Mouse (Mus musculus) limb, embryonic 13.5 days (tissue): ENCODE measurements at regions not wholly inside any gene's neighbourhood (a gene's known extent, or its start where the extent isn't known, plus 50 kb on each side); places are given as distances from the start of the nearest gene placed in this dataset.

Experiments used
- ATAC-seq: fragments of 200-750 bp; cut with Nextera tagmentation; 2 replicates; pipeline ENCODE4 v1.8.0; 2017; ENCODE audit warnings: low read depth, moderate number of reproducible peaks, moderate TSS enrichment; ENCODE audit not compliant: low FRiP score
- H3K27ac ChIP-seq: fragments of 300-500 bp; sonication (generic); 2 replicates; pipeline ENCODE4 v1.5.1; 2015; ENCODE audit warnings: inconsistent platforms, mild to moderate bottlenecking, moderate library complexity
- H3K27me3 ChIP-seq: fragments of 300-500 bp; sonication (generic); 2 replicates; pipeline ENCODE4 v1.6.1; 2015; ENCODE audit warnings: mild to moderate bottlenecking, inconsistent platforms
- H3K36me3 ChIP-seq: fragments of 300-500 bp; sonication (generic); 2 replicates; pipeline ENCODE4 v1.6.1; 2015; ENCODE audit warnings: inconsistent platforms, mild to moderate bottlenecking, moderate library complexity
- H3K4me1 ChIP-seq: fragments of 300-500 bp; sonication (generic); 2 replicates; pipeline ENCODE4 v1.6.1; 2015; ENCODE audit warnings: inconsistent platforms
- H3K4me2 ChIP-seq: fragments of 300-500 bp; sonication (generic); replicated peaks from 2 replicates; pipeline ENCODE4 v1.6.1; 2015; ENCODE audit warnings: inconsistent platforms, mild to moderate bottlenecking, moderate library complexity
- H3K4me3 ChIP-seq: fragments of 300-500 bp; sonication (generic); 2 replicates; pipeline ENCODE4 v1.5.1; 2015; ENCODE audit warnings: moderate library complexity, mild to moderate bottlenecking, inconsistent platforms
- H3K9ac ChIP-seq: fragments of 300-500 bp; sonication (generic); 2 replicates; pipeline ENCODE4 v1.6.1; 2015; ENCODE audit warnings: mild to moderate bottlenecking, inconsistent platforms
- H3K9me3 ChIP-seq: fragments of 300-500 bp; sonication (generic); 2 replicates; pipeline ENCODE4 v1.6.1; 2016; ENCODE audit warnings: inconsistent platforms
- WGBS: fragments of 180-500 bp; shearing (Covaris S2); methylation state at CpG from one replicate; pipeline ENCODE4 v1.1.7; 2015; 5-methylcytosine and 5-hydroxymethylcytosine counted together

- 89% methylated on average over 4 of the region's 4 CpGs for WGBS
- no peak overlapping the region for H3K4me2 ChIP-seq
- no peak overlapping the region for H3K9ac ChIP-seq
- H3K9me3 ChIP-seq = peaks cover 3% of the 10 kb centered on the region; the same call in 1 of the 2 replicates
- H3K4me3 ChIP-seq = no peak overlapping the region
- no peaks in the 10 kb centered on the region for H3K36me3 ChIP-seq
- no peak overlapping the region for H3K27ac ChIP-seq
- ATAC-seq = no peak
- H3K27me3 ChIP-seq = no peaks in the 10 kb centered on the region
- H3K4me1 ChIP-seq = no peaks in the 10 kb centered on the region
Observed at GRCm38 (mm10) chr19:21214253-21214652, 57.8 kb upstream of the Zfand5 start.

DNA sequence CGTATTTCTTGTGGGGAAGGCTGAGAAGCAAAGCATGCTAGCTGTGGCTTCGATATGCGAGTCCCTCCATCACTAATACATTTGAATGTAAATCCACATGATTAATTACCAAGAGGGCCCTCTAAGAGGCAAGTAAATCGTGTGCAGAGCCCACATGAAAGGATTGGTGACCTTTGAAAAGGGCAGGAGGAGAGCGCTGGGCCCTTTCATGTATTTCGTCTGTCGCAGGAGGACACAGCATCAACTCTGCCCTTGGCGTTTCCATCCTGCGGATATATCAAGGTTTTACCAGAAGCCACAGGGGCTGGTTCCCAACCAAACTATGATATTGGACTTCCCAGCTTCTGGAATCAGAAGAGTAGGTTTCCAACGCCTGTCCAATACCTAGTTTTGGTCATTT lies 78.6 kb upstream of the Zfand5 start:
- H3K27ac ChIP-seq = no peak overlapping the region
- no peaks in the 10 kb centered on the region for H3K9me3 ChIP-seq
- no peaks in the 10 kb centered on the region for H3K4me1 ChIP-seq
- no peak overlapping the region for H3K4me2 ChIP-seq
- no peaks in the 10 kb centered on the region for H3K36me3 ChIP-seq
- H3K4me3 ChIP-seq = no peak overlapping the region
- H3K9ac ChIP-seq = no peak overlapping the region
- no peaks in the 10 kb centered on the region for H3K27me3 ChIP-seq
- no peak for ATAC-seq
- 54% methylated on average over 10 of the region's 10 CpGs for WGBS

DNA sequence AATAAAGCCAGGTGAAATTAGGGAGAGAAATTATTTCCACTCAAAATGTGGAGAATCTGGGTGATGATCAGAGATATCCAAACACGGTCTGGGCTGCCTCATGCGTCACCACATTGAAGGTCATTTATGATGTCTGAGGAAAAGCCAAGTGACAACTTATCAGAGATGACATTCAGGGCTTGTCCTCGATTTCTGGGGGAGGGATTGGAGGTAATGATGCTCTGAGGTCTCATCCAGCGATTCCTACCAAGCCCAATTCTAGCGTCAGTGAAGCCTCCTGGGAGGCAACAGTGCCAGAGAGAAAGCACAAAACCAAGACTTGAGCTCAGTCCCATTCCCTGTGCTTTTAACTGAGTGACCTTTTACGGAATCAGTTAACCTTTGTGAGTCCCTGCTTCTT lies 79.5 kb upstream of the Zfand5 start:
- Histone ChIP-seq H3K4me1 (no peaks in the 10 kb centered on the region), H3K36me3 (no peaks in the 10 kb centered on the region), H3K4me3 (no peak overlapping the region), H3K27me3 (no peaks in the 10 kb centered on the region), H3K9ac (no peak overlapping the region), H3K4me2 (no peak overlapping the region), H3K27ac (no peak overlapping the region), H3K9me3 (no peaks in the 10 kb centered on the region)
- no peak for ATAC-seq
- WGBS = 77% methylated on average over 6 of the region's 6 CpGs

DNA sequence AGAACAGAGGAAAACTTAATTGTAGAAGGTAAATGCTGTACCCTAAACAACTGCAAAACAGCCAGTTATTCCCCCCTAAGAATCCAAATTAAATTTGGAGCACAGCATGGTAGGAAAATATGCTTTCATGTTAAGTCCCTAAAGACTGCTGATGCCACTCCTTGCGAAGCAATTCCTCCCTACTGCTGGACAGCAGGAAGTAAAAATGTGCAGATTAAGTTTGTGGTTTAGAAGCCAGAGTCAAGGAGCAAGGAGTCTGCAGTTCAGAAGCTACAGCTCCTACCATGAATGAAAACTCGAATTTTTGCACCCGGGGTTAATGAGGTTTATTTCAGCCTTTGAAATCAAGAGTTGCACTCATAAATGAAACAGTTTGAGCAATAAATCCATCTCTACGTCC lies 82.9 kb upstream of the Zfand5 start:
- Histone ChIP-seq H3K27ac (no peak overlapping the region), H3K9ac (no peak overlapping the region), H3K27me3 (no peaks in the 10 kb centered on the region), H3K4me3 (no peak overlapping the region), H3K4me2 (no peak overlapping the region), H3K36me3 (no peaks in the 10 kb centered on the region), H3K9me3 (no peaks in the 10 kb centered on the region), H3K4me1 (no peaks in the 10 kb centered on the region)
- 51% methylated on average over 4 of the region's 4 CpGs for WGBS
- no peak for ATAC-seq

- Histone ChIP-seq H3K27me3 (no peaks in the 10 kb centered on the region), H3K36me3 (no peaks in the 10 kb centered on the region), H3K4me3 (no peak overlapping the region), H3K4me2 (no peak overlapping the region), H3K27ac (no peak overlapping the region), H3K4me1 (no peaks in the 10 kb centered on the region), H3K9me3 (no peaks in the 10 kb centered on the region), H3K9ac (no peak overlapping the region)
- ATAC-seq = no peak
- 93% methylated on average over 1 of the region's 1 CpGs for WGBS
Observed at GRCm38 (mm10) chr19:21186656-21187055, 85.4 kb upstream of the Zfand5 start.

GRCm38 (mm10) chr19:21186016-21186415 lies 86.1 kb upstream of the Zfand5 start:
- no peak overlapping the region for H3K27ac ChIP-seq
- H3K4me3 ChIP-seq = no peak overlapping the region
- H3K4me2 ChIP-seq = no peak overlapping the region
- no peaks in the 10 kb centered on the region for H3K27me3 ChIP-seq
- no peaks in the 10 kb centered on the region for H3K4me1 ChIP-seq
- 75% methylated on average over 1 of the region's 1 CpGs for WGBS
- H3K9me3 ChIP-seq = no peaks in the 10 kb centered on the region
- no peak overlapping the region for H3K9ac ChIP-seq
- no peaks in the 10 kb centered on the region for H3K36me3 ChIP-seq
- no peak for ATAC-seq

DNA sequence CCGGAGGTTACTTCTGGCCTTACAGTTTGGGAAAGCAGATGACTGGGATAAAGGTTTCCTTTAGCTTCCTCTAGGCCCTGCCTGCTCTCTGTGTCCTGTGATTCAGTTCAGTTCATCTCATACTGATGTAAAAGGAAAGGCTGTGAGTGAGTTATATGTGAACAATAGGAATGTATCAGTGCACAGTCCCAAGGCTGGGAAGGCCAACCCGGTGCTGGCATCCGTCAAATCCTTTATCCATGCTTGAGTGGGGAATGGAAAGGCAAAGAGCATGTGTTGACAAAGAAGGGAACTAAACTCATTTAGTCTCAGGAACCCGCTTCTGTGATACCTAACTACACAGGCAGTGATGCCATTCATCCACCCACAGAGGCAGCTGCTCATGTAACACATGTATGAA lies 89.0 kb upstream of the Zfand5 start:
- Histone ChIP-seq H3K4me3 (no peak overlapping the region), H3K9ac (no peak overlapping the region), H3K4me1 (no peaks in the 10 kb centered on the region), H3K9me3 (no peaks in the 10 kb centered on the region), H3K27me3 (no peaks in the 10 kb centered on the region), H3K36me3 (no peaks in the 10 kb centered on the region), H3K4me2 (no peak overlapping the region), H3K27ac (no peak overlapping the region)
- 82% methylated on average over 4 of the region's 4 CpGs for WGBS
- no peak for ATAC-seq

GRCm38 (mm10) chr19:21179886-21180285 lies 92.2 kb upstream of the Zfand5 start:
- Histone ChIP-seq H3K4me1 (no peaks in the 10 kb centered on the region), H3K27me3 (no peaks in the 10 kb centered on the region), H3K9me3 (no peaks in the 10 kb centered on the region), H3K4me2 (no peak overlapping the region), H3K9ac (no peak overlapping the region), H3K27ac (no peak overlapping the region), H3K36me3 (no peaks in the 10 kb centered on the region), H3K4me3 (no peak overlapping the region)
- no peak for ATAC-seq
- WGBS = 85% methylated on average over 1 of the region's 1 CpGs

DNA sequence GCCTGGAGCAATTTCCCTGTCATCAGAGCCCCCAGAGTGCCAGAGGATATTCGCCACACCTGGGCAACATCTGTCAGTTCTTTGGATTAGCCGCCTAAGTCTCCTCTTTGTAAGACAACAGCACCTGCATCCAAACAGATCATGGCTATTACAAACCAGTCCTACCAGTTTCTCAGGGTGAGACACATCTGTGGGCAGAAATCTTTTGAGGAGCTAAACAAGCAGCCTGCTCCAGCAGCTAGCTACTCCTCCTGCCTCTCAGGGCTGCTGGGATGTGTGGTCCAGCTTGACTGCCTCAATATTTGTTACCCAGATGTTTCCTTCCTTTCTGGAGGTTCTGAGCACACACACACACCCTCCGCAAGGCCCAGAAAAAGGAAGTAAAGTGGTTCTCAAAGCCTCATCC lies 96.6 kb upstream of the Zfand5 start:
- H3K36me3 ChIP-seq = no peaks in the 10 kb centered on the region
- H3K4me1 ChIP-seq = no peaks in the 10 kb centered on the region
- H3K4me3 ChIP-seq = no peak overlapping the region
- WGBS = 56% methylated on average over 3 of the region's 3 CpGs
- no peaks in the 10 kb centered on the region for H3K9me3 ChIP-seq
- H3K9ac ChIP-seq = no peak overlapping the region
- no peaks in the 10 kb centered on the region for H3K27me3 ChIP-seq
- H3K4me2 ChIP-seq = no peak overlapping the region
- H3K27ac ChIP-seq = no peak overlapping the region
- ATAC-seq = no peak

DNA sequence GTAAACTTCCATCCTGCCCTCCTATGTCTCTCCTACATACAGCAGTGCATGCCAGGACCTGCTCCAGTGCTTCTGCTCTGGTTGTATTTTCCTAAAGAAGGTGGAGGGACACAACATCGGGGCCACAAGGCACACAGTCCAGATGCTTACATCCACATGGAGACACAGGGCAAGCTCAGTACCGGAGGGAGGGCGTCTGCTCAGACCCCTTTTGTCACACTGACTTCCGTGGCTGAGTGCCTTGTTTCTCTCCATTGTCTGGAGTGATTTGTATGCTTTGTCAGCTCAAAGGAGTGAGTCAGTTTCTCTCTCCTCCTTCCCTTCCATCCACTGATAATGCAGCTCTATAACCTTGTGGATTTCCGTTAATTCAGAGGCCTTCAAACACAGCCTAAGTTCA lies 97.4 kb upstream of the Zfand5 start:
- Histone ChIP-seq H3K4me3 (no peak overlapping the region), H3K4me1 (no peaks in the 10 kb centered on the region), H3K27ac (no peak overlapping the region), H3K27me3 (no peaks in the 10 kb centered on the region), H3K9ac (no peak overlapping the region), H3K36me3 (no peaks in the 10 kb centered on the region), H3K9me3 (no peaks in the 10 kb centered on the region), H3K4me2 (no peak overlapping the region)
- whole genome bisulfite sequencing = 68% methylated on average over 5 of the region's 5 CpGs
- ATAC-seq = no peak

GRCm38 (mm10) chr19:21173896-21174483 lies 98.1 kb upstream of the Zfand5 start:
- H3K27me3 ChIP-seq = no peaks in the 10 kb centered on the region
- no peak overlapping the region for H3K4me2 ChIP-seq
- no peak overlapping the region for H3K9ac ChIP-seq
- no peaks in the 10 kb centered on the region for H3K36me3 ChIP-seq
- no peaks in the 10 kb centered on the region for H3K9me3 ChIP-seq
- no peak for ATAC-seq
- 73% methylated on average over 5 of the region's 5 CpGs for WGBS
- no peak overlapping the region for H3K27ac ChIP-seq
- no peak overlapping the region for H3K4me3 ChIP-seq
- no peaks in the 10 kb centered on the region for H3K4me1 ChIP-seq

DNA sequence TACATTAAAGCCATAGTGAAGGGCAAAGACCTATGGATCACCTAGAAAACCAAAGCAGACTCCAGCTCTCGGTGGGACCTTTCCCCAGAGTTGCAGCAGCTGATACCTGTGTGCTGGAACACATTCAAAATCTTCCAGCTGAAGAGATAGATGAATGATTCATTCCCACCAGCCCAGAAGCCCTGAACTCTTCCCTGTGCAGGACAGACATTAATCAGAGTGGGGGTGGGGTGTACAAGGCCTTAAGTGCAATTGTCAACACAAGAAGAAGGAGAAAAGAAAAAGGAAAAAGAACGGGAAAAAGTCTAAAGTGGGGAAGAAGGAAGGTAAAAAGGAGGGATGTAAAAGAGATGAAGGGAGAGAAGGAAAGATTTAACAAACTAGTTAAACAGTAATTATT lies 100.9 kb upstream of the Zfand5 start:
- Histone ChIP-seq H3K9me3 (no peaks in the 10 kb centered on the region), H3K4me3 (no peak overlapping the region)
- 67% methylated on average over 2 of the region's 2 CpGs for WGBS

DNA sequence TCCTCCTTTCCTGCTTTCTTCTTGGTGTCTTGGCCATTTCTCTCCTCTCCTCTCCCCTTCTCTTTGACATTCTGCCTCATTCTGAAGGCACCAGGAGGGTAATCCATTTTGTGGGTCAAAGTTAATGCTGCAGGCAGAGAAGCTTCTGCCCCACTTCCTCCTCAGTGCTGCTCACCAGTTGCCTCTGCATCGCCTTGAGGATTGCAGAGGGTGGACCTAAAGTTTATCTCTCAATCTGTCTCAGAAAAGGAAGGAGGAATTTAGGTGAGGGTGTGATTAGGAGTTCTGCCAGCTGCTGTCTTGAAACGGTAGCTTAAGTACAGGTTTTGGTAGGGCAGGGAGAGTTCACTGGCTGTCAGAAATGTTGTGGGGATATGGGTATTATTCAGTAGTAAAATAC lies 101.3 kb upstream of the Zfand5 start:
- Histone ChIP-seq H3K9ac (no peak overlapping the region), H3K4me2 (no peak overlapping the region), H3K36me3 (no peaks in the 10 kb centered on the region), H3K27me3 (no peaks in the 10 kb centered on the region), H3K9me3 (no peaks in the 10 kb centered on the region), H3K4me3 (no peak overlapping the region), H3K4me1 (peaks cover 17% of the 10 kb centered on the region), H3K27ac (no peak overlapping the region)
- WGBS = 41% methylated on average over 2 of the region's 2 CpGs
- ATAC-seq = no peak

More for the DNA sequence above, 100.9 kb upstream of the Zfand5 start:
- ATAC-seq = no peak
- Histone ChIP-seq H3K9ac (no peak overlapping the region), H3K36me3 (no peaks in the 10 kb centered on the region), H3K27me3 (no peaks in the 10 kb centered on the region), H3K27ac (no peak overlapping the region), H3K4me2 (no peak overlapping the region), H3K4me1 (peaks cover 13% of the 10 kb centered on the region)
